Mouse (Mus musculus): ENCODE results near the gene Sdc4. TPM values are rescaled to one million over a fixed set of nuclear protein-coding genes. Genes with fewer than 3 reads are reported as not detected.

Gene Sdc4
- polyA plus RNA-seq, 1 experiment from 2014 or later, result 5.1 TPM

- no peak overlapping the region for H3K4me2 ChIP-seq (ENCODE audit: low read length)
- no peak overlapping the region for H3K4me3 ChIP-seq (replicated peaks; ENCODE audit: low read length)
- 78% methylated on average over 5 of the region's 5 CpGs for WGBS
- H3K9ac ChIP-seq (replicated peaks; ENCODE audit: low read depth, low read length), result no peak overlapping the region
- 0 out of 2 replicates have a peak, but pooled peaks cover 2% of the 10 kb centered on the region for H3K4me1 ChIP-seq (replicated peaks; ENCODE audit: control insufficient read depth, insufficient read depth, low read length)
- no peaks in the 10 kb centered on the region for H3K36me3 ChIP-seq (ENCODE audit: control insufficient read depth, insufficient read depth)
- ATAC-seq, result no peak
- H3K27ac ChIP-seq (ENCODE audit: low read length), result no peak overlapping the region
- H3K27me3 ChIP-seq (replicated peaks; ENCODE audit: control insufficient read depth, insufficient read depth, low read length), result no peaks in the 10 kb centered on the region
- no peaks in the 10 kb centered on the region for H3K9me3 ChIP-seq (ENCODE audit: control insufficient read depth, low read length)
Measured at GRCm38 (mm10) chr2:164426952-164427351, 16.7 kb downstream of the Sdc4 start.

GRCm38 (mm10) chr2:164426121-164426520 is 17.6 kb downstream of the Sdc4 start:
- Histone ChIP-seq H3K36me3 (ENCODE audit: control insufficient read depth, insufficient read depth) (no peaks in the 10 kb centered on the region), H3K9ac (replicated peaks; ENCODE audit: low read depth, low read length) (no peak overlapping the region), H3K4me2 (ENCODE audit: low read length) (no peak overlapping the region), H3K27ac (ENCODE audit: low read length) (no peak overlapping the region), H3K9me3 (ENCODE audit: control insufficient read depth, low read length) (no peaks in the 10 kb centered on the region), H3K4me3 (replicated peaks; ENCODE audit: low read length) (no peak overlapping the region), H3K4me1 (replicated peaks; ENCODE audit: control insufficient read depth, insufficient read depth, low read length) (0 out of 2 replicates have a peak, but pooled peaks cover 2% of the 10 kb centered on the region), H3K27me3 (replicated peaks; ENCODE audit: control insufficient read depth, insufficient read depth, low read length) (no peaks in the 10 kb centered on the region)
- ATAC-seq, result no peak
- 31% methylated on average over 12 of the region's 12 CpGs for WGBS

- no peak overlapping the region for H3K4me2 ChIP-seq (ENCODE audit: low read length)
- no peak overlapping the region for H3K27ac ChIP-seq (ENCODE audit: low read length)
- 0 out of 2 replicates have a peak, but pooled peaks cover 2% of the 10 kb centered on the region for H3K4me1 ChIP-seq (replicated peaks; ENCODE audit: control insufficient read depth, insufficient read depth, low read length)
- no peak overlapping the region for H3K4me3 ChIP-seq (replicated peaks; ENCODE audit: low read length)
- no peaks in the 10 kb centered on the region for H3K27me3 ChIP-seq (replicated peaks; ENCODE audit: control insufficient read depth, insufficient read depth, low read length)
- no peak overlapping the region for H3K9ac ChIP-seq (replicated peaks; ENCODE audit: low read depth, low read length)
- ATAC-seq, result no peak
- 77% methylated on average over 5 of the region's 5 CpGs for WGBS
- no peaks in the 10 kb centered on the region for H3K36me3 ChIP-seq (ENCODE audit: control insufficient read depth, insufficient read depth)
- H3K9me3 ChIP-seq (ENCODE audit: control insufficient read depth, low read length), result no peaks in the 10 kb centered on the region
Measured at GRCm38 (mm10) chr2:164425401-164425800, 18.3 kb downstream of the Sdc4 start.

GRCm38 (mm10) chr2:164424406-164424805 is 19.3 kb downstream of the Sdc4 start:
- 95% methylated on average over 8 of the region's 8 CpGs for WGBS
- Histone ChIP-seq H3K9me3 (ENCODE audit: control insufficient read depth, low read length) (no peaks in the 10 kb centered on the region), H3K27me3 (replicated peaks; ENCODE audit: control insufficient read depth, insufficient read depth, low read length) (no peaks in the 10 kb centered on the region), H3K4me1 (replicated peaks; ENCODE audit: control insufficient read depth, insufficient read depth, low read length) (0 out of 2 replicates have a peak, but pooled peaks cover 2% of the 10 kb centered on the region), H3K9ac (replicated peaks; ENCODE audit: low read depth, low read length) (no peak overlapping the region), H3K4me3 (replicated peaks; ENCODE audit: low read length) (no peak overlapping the region), H3K27ac (ENCODE audit: low read length) (no peak overlapping the region), H3K36me3 (ENCODE audit: control insufficient read depth, insufficient read depth) (no peaks in the 10 kb centered on the region), H3K4me2 (ENCODE audit: low read length) (no peak overlapping the region)
- ATAC-seq, result no peak

- H3K4me1 ChIP-seq (replicated peaks; ENCODE audit: control insufficient read depth, insufficient read depth, low read length), result 0 out of 2 replicates have a peak, but pooled peaks cover 2% of the 10 kb centered on the region
- no peaks in the 10 kb centered on the region for H3K36me3 ChIP-seq (ENCODE audit: control insufficient read depth, insufficient read depth)
- no peak overlapping the region for H3K4me3 ChIP-seq (replicated peaks; ENCODE audit: low read length)
- no peak for ATAC-seq
- no peak overlapping the region for H3K9ac ChIP-seq (replicated peaks; ENCODE audit: low read depth, low read length)
- H3K4me2 ChIP-seq (ENCODE audit: low read length), result no peak overlapping the region
- no peak overlapping the region for H3K27ac ChIP-seq (ENCODE audit: low read length)
- H3K9me3 ChIP-seq (ENCODE audit: control insufficient read depth, low read length), result no peaks in the 10 kb centered on the region
- 93% methylated on average over 11 of the region's 11 CpGs for WGBS
- H3K27me3 ChIP-seq (replicated peaks; ENCODE audit: control insufficient read depth, insufficient read depth, low read length), result no peaks in the 10 kb centered on the region
Measured at GRCm38 (mm10) chr2:164423464-164423863, 20.2 kb downstream of the Sdc4 start.

GRCm38 (mm10) chr2:164422675-164423393 is 20.9 kb downstream of the Sdc4 start:
- no peak for ATAC-seq
- WGBS, result 91% methylated on average over 15 of the region's 15 CpGs
- no peak overlapping the region for H3K27ac ChIP-seq (ENCODE audit: low read length)
- no peaks in the 10 kb centered on the region for H3K27me3 ChIP-seq (replicated peaks; ENCODE audit: control insufficient read depth, insufficient read depth, low read length)
- H3K4me2 ChIP-seq (ENCODE audit: low read length), result no peak overlapping the region
- H3K9ac ChIP-seq (replicated peaks; ENCODE audit: low read depth, low read length), result no peak overlapping the region
- H3K9me3 ChIP-seq (ENCODE audit: control insufficient read depth, low read length), result no peaks in the 10 kb centered on the region
- 0 out of 2 replicates have a peak, but pooled peaks cover 2% of the 10 kb centered on the region for H3K4me1 ChIP-seq (replicated peaks; ENCODE audit: control insufficient read depth, insufficient read depth, low read length)
- H3K36me3 ChIP-seq (ENCODE audit: control insufficient read depth, insufficient read depth), result no peaks in the 10 kb centered on the region
- no peak overlapping the region for H3K4me3 ChIP-seq (replicated peaks; ENCODE audit: low read length)

- no peak for ATAC-seq
- WGBS, result 84% methylated on average over 8 of the region's 8 CpGs
Measured at GRCm38 (mm10) chr2:164421979-164422378, 21.7 kb downstream of the Sdc4 start.

GRCm38 (mm10) chr2:164421306-164421705 is 22.4 kb downstream of the Sdc4 start:
- no peak for ATAC-seq
- Histone ChIP-seq H3K27ac (ENCODE audit: low read length) (no peak overlapping the region), H3K36me3 (ENCODE audit: control insufficient read depth, insufficient read depth) (no peaks in the 10 kb centered on the region), H3K9ac (replicated peaks; ENCODE audit: low read depth, low read length) (no peak overlapping the region), H3K4me1 (replicated peaks; ENCODE audit: control insufficient read depth, insufficient read depth, low read length) (0 out of 2 replicates have a peak, but pooled peaks cover 2% of the 10 kb centered on the region), H3K4me3 (replicated peaks; ENCODE audit: low read length) (no peak overlapping the region), H3K9me3 (ENCODE audit: control insufficient read depth, low read length) (no peaks in the 10 kb centered on the region), H3K4me2 (ENCODE audit: low read length) (no peak overlapping the region), H3K27me3 (replicated peaks; ENCODE audit: control insufficient read depth, insufficient read depth, low read length) (no peaks in the 10 kb centered on the region)
- WGBS, result 90% methylated on average over 7 of the region's 7 CpGs

More at GRCm38 (mm10) chr2:164421979-164422378, 21.7 kb downstream of the Sdc4 start:
- Histone ChIP-seq H3K4me1 (replicated peaks; ENCODE audit: control insufficient read depth, insufficient read depth, low read length) (0 out of 2 replicates have a peak, but pooled peaks cover 2% of the 10 kb centered on the region), H3K4me3 (replicated peaks; ENCODE audit: low read length) (no peak overlapping the region), H3K36me3 (ENCODE audit: control insufficient read depth, insufficient read depth) (no peaks in the 10 kb centered on the region), H3K4me2 (ENCODE audit: low read length) (no peak overlapping the region), H3K27me3 (replicated peaks; ENCODE audit: control insufficient read depth, insufficient read depth, low read length) (no peaks in the 10 kb centered on the region), H3K9me3 (ENCODE audit: control insufficient read depth, low read length) (no peaks in the 10 kb centered on the region), H3K27ac (ENCODE audit: low read length) (no peak overlapping the region), H3K9ac (replicated peaks; ENCODE audit: low read depth, low read length) (no peak overlapping the region)

GRCm38 (mm10) chr2:164419489-164419888 is 24.2 kb downstream of the Sdc4 start:
- 4% methylated on average over 3 of the region's 3 CpGs for WGBS
- ATAC-seq, result no peak
- Histone ChIP-seq H3K4me2 (ENCODE audit: low read length) (no peak overlapping the region), H3K4me1 (replicated peaks; ENCODE audit: control insufficient read depth, insufficient read depth, low read length) (no peaks in the 10 kb centered on the region), H3K9me3 (ENCODE audit: control insufficient read depth, low read length) (no peaks in the 10 kb centered on the region), H3K36me3 (ENCODE audit: control insufficient read depth, insufficient read depth) (no peaks in the 10 kb centered on the region), H3K9ac (replicated peaks; ENCODE audit: low read depth, low read length) (no peak overlapping the region), H3K27ac (ENCODE audit: low read length) (no peak overlapping the region), H3K27me3 (replicated peaks; ENCODE audit: control insufficient read depth, insufficient read depth, low read length) (peaks cover 1% of the 10 kb centered on the region; the same call in 1 of the 2 replicates), H3K4me3 (replicated peaks; ENCODE audit: low read length) (no peak overlapping the region)
